Mouse (Mus musculus): Measurements from ENCODE around the gene Arhgef26.

Gene Arhgef26

GRCm38 (mm10) chr3:62382853-62383252 is 44.7 kb downstream of the Arhgef26 start:
- DNase-seq = no peak

- no peak for DNase-seq
These were observed 54.5 kb downstream of the Arhgef26 start for GRCm38 (mm10) chr3:62392636-62393035.

GRCm38 (mm10) chr3:62394284-62394683 is 56.1 kb downstream of the Arhgef26 start:
- no peak for DNase-seq

- DNase-seq = no peak
These were observed 57.2 kb downstream of the Arhgef26 start for GRCm38 (mm10) chr3:62395368-62395767.

- DNase-seq = no peak
These were observed 58.0 kb downstream of the Arhgef26 start for GRCm38 (mm10) chr3:62396109-62396508.

- DNase-seq = no peak
These were observed 60.0 kb downstream of the Arhgef26 start for GRCm38 (mm10) chr3:62398094-62398493.

GRCm38 (mm10) chr3:62399826-62400746 is 61.9 kb downstream of the Arhgef26 start:
- DNase-seq = no peak

- DNase-seq = no peak
These were observed 64.3 kb downstream of the Arhgef26 start for GRCm38 (mm10) chr3:62402466-62402865.

GRCm38 (mm10) chr3:62404477-62405246 is 66.5 kb downstream of the Arhgef26 start:
- DNase-seq = no peak

GRCm38 (mm10) chr3:62409555-62410182 is 71.5 kb downstream of the Arhgef26 start:
- no peak for DNase-seq

GRCm38 (mm10) chr3:62410491-62410890 is 72.3 kb downstream of the Arhgef26 start:
- no peak for DNase-seq

- DNase-seq = no peak
These were observed 74.6 kb downstream of the Arhgef26 start for GRCm38 (mm10) chr3:62412704-62413103.

- no peak for DNase-seq
These were observed 76.8 kb downstream of the Arhgef26 start for GRCm38 (mm10) chr3:62414926-62415325.

- no peak for DNase-seq
These were observed 79.3 kb downstream of the Arhgef26 start for GRCm38 (mm10) chr3:62417458-62417857.

- DNase-seq = no peak
These were observed 80.4 kb downstream of the Arhgef26 start for GRCm38 (mm10) chr3:62418387-62419138.

- no peak for DNase-seq
These were observed 95.5 kb downstream of the Arhgef26 start for GRCm38 (mm10) chr3:62433675-62434074.

- no peak for DNase-seq
These were observed 97.8 kb downstream of the Arhgef26 start for GRCm38 (mm10) chr3:62435923-62436322.

GRCm38 (mm10) chr3:62440431-62440969 is 102.4 kb downstream of the Arhgef26 start:
- no peak for DNase-seq

- no peak for DNase-seq
These were observed 105.5 kb downstream of the Arhgef26 start for GRCm38 (mm10) chr3:62443582-62444194.

- DNase-seq = no peak
These were observed 108.1 kb downstream of the Arhgef26 start for GRCm38 (mm10) chr3:62446271-62446670.

GRCm38 (mm10) chr3:62447151-62447550 is 109.0 kb downstream of the Arhgef26 start:
- no peak for DNase-seq

Measured in spleen, adult 18-20 months (tissue).